Mouse (Mus musculus) c-Kit-negative CD71-positive TER-119-positive erythroid progenitor cells, embryonic 14.5 days (primary cell): ENCODE results near the gene Acadm.

Experiments used
- DNase-seq: peaks from one replicate; pipeline ENCODE4 v3.0.0-alpha.2; 2013; ENCODE audit warnings: low read depth, low spot score

The Acadm gene

DNA sequence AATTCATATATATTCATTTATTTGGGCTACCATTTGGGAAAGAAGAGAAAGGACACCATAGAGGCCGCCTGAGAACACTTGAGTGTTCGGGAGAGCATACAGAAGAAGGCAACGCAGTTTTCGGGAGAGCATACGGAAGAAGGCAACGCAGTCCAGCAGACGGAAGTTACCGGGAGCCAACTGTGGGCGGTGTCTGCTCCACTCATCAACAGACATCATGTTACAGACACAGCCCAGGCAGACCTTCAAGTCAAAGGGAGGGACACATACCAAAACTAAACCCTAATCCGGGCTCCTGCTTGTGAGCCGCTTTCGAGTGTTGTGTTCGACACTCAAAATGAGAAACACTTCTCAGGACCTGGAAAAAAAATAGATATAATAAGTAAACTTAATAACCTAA lies 2.8 kb downstream of the Acadm start:
- DNase-seq = no peak

DNA sequence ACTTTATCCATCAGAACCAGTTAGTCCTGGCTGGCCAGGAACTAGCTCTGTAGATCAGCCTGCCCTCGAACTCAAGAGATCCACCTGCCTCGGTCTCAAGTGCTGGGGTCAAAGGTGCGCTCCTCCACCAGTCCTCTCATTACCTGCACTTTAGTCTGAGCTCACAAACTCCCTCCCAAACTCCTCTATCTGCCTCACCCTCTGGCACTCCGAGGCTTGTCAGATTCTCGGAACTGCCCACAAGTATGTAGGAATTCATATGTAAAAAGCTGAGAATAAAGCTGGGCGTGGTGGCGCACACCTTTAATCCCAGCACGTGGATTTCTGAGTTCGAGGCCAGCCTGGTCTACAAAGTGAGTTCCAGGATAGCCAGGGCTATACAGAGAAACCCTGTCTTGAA lies 3.9 kb downstream of the Acadm start:
- no peak for DNase-seq

DNA sequence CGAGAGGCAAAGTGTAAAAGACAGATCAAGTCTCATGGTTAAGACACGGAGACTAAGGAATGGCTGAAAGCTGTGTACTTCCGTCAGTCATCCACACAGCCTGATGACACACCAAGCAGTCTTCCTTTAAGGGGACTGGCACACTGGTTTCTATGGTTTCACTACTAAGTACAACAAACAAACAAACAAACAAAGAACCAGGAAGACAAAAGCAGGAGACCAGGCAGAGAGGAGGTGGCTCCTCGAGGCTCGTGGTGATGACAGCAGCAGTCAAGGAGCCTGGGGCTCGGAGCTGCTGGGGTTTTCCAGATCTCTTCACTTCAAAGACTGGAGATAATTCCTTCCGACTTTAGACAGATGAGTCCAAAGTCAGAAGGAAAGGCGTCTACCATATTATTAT lies 4.4 kb downstream of the Acadm start:
- no peak for DNase-seq

- no peak for DNase-seq
Observed at GRCm38 (mm10) chr3:153937116-153937810, 7.2 kb downstream of the Acadm start.

GRCm38 (mm10) chr3:153935878-153936277 lies 8.6 kb downstream of the Acadm start:
- DNase-seq = no peak

DNA sequence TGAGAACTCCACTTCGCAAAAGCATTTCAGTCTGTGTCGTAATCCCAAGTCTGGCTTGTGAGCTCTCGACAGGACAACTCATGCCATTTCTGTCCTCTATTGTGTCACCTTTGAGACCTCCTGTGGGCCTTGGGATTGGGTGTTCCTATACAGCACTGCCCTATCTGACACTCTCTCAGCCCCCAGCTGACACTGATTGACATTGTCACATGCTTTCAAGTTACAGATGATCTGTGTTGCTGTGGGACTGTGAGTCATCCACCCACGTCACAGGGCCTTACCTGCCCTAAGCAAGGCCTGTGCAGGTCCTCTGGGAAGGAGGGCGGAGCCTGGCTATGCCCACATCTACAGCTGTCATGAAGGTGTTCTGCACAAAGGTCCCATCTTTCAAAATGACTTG lies 12.0 kb downstream of the Acadm start:
- no peak for DNase-seq

GRCm38 (mm10) chr3:153929526-153929925 lies 14.9 kb downstream of the Acadm start:
- DNase-seq = no peak

DNA sequence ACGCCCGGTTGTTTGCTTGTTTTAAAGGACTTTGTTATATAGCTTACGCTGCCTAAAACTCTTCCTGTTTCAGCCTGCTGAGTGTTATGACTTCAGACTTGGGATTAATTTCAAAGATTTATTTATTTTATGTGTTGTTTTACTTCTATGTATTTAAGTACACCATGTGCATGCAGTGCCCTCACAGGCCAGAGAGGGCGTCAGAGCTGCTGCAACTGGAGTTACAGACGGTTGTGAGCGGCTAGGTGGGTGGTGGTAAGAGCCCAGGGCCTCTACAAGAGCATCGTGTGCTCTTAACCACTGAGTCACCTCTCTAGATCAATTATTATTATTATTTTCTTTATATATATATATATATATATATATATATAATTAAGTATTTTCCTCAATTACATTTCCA lies 18.1 kb downstream of the Acadm start:
- DNase-seq = no peak

- DNase-seq = no peak
Observed at GRCm38 (mm10) chr3:153921147-153921910, 23.1 kb downstream of the Acadm start.

- no peak for DNase-seq
Observed at GRCm38 (mm10) chr3:153917200-153917599, 27.2 kb downstream of the Acadm start.

DNA sequence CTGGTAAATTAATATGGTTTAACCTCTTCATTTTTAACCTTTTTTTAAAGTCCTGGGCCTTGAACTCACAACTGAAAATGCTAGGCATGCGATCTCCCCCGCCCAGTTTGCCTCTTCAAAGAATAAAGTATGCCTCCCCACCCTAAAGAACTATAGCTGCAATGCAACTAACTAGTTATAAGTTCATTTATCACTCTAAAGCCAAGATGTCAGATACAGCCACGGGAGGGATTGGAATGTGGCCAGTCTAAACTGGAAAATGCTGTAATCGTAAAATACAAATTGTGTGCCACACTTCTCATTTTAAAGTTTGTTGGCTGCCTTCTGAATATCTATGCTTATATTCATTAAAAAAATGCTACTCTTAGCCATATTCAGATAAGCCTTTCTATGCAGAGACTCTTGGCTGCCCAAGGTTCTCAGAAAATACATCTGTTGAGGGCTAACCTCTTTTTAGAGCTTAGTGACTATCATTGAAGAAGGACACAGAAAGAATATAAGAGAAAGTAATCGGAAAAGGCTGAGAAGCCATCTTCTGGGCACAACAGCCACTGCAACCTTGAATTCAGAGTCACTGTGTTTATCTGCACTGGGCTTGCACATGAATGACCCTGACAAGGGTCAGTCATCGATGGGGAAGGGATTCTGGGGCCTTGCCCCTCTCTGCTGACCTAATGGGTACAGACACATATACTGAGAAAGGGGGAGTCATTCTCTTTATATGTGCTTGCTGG lies 30.8 kb downstream of the Acadm start:
- no peak for DNase-seq

- peak; percentile 92 for DNase-seq
Observed at GRCm38 (mm10) chr3:153912546-153913509, 31.6 kb downstream of the Acadm start, which contains the start of gene Rabggtb. Gene Rabggtb (minus strand): TSS chr3:153913009.

DNA sequence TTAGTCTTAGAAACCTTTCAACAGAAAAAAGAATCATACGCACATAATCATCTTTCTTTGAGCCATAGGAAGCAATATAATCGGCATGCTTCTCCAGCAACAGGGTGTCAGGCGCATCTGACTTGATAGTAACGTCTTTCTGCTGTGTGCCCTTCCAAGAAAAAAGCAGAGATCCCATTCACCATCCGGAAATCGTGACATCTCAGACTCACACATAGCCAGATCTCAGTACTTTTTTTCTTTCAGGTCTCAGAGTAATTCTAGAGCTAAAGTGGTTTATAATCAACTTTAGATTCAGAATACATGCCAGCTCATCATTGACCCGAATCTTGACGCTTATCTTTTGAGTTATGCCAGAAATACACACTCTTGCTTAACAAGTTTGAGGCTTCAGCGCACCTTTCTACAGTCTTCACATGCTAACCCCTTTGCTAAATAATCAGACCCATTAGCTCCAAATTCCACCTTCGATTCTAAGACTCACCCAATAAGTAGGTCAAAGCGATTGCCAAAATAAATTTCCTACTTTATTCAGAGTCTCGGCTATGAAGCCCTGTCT lies 32.5 kb downstream of the Acadm start:
- no peak for DNase-seq

DNA sequence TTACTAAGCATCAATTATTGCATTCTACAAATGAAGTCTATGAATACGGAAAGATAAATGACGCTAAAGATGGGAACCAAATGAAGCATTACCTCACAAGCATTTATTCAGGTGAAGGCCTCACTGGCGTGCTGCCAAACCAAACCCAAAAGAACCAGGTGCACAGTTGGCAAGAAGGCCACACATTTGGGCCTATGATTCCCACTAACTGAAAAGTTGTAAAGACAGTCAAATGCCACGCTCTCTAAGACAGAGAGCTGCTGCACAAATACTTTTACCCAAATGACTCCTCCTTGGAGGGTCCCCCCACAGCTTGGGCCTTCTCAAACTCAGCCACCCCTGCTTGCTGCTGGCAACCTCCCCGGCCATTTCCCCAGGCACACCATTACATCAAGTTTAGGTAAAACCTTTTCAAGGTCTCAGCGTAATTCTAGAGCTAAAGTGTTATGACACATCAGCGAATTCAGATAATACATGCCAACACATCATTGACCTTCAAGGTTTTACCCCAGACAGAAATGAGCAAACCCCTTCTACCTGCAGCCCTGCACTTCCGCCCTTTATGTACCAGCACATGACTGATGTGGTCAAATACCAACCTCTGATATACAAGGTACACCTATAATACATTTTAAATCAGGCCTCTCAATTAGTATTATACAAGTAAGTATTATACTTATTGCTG lies 33.1 kb downstream of the Acadm start:
- DNase-seq = no peak

DNA sequence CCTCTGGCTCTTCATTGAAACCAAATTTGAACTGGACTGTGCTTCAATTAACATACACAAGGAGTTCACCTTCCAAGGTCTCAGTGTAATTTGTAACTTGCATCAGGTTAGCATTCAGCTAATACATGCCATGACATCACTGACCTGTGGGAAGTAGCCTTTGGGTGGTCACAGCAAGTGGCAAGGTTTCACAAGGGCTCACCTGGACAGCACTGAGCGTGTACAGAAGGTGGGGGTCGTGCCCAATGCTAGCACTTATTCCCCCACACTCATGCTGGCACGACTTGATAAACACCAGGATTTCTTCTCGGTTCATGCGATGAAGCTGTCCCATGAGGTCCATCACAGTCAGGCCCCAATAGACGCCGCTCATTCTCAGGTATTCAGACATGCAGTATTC lies 33.9 kb downstream of the Acadm start:
- DNase-seq = no peak

DNA sequence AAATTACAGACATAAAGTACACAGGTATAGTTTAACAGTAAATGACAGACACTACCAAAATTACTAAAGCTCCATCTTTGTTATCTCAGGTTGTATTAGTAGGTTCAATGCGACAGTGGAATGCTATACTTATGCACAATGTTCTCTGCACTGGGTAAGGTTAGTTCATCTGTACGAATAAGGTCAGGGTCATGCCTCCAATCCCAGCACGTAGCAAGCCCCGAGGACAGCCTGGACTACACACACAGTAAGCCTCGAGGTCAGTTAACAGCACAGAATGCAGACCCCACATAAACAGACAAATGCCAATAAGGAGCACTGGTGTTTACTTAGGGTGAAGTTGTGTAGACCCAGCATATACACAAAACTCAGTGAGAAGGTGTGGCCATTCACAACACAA lies 35.5 kb downstream of the Acadm start:
- no peak for DNase-seq

GRCm38 (mm10) chr3:153906136-153906871 lies 38.1 kb downstream of the Acadm start, which contains the start of gene Msh4:
Gene Msh4 (minus strand): TSS chr3:153906138.
- no peak for DNase-seq

GRCm38 (mm10) chr3:153905251-153906135 lies 38.9 kb downstream of the Acadm start:
- no peak for DNase-seq

- no peak for DNase-seq
Observed at GRCm38 (mm10) chr3:153904586-153904985, 39.8 kb downstream of the Acadm start.
